Mouse (Mus musculus): ENCODE measurements around the gene Aco2. TPM values are rescaled to one million over a fixed set of nuclear protein-coding genes. Genes with fewer than 3 reads are reported as not detected.

The Aco2 gene
- polyA plus RNA-seq, 1 experiment from 2014 or later: 298 TPM

GRCm38 (mm10) chr15:81847161-81847560 is 24.9 kb upstream of the Aco2 start:
- H3K4me2 ChIP-seq: no peak overlapping the region
- H3K4me1 ChIP-seq: peaks cover 7% of the 10 kb centered on the region; the same call in 1 of the 2 replicates
- H3K36me3 ChIP-seq: peaks cover 40% of the 10 kb centered on the region
- no peak overlapping the region for H3K9ac ChIP-seq (replicated peaks)
- H3K4me3 ChIP-seq (replicated peaks): no peak overlapping the region
- no peak overlapping the region for H3K27ac ChIP-seq (replicated peaks)
- H3K27me3 ChIP-seq (replicated peaks): no peaks in the 10 kb centered on the region
- no peaks in the 10 kb centered on the region for H3K9me3 ChIP-seq (replicated peaks)
- WGBS: 91% methylated on average over 4 of the region's 4 CpGs
- no peak for ATAC-seq (ENCODE audit: low FRiP score)

GRCm38 (mm10) chr15:81847861-81848260 is 24.2 kb upstream of the Aco2 start:
- peaks cover 40% of the 10 kb centered on the region for H3K36me3 ChIP-seq
- no peak overlapping the region for H3K9ac ChIP-seq (replicated peaks)
- no peaks in the 10 kb centered on the region for H3K27me3 ChIP-seq (replicated peaks)
- peaks cover 7% of the 10 kb centered on the region; the same call in 1 of the 2 replicates for H3K4me1 ChIP-seq
- no peaks in the 10 kb centered on the region for H3K9me3 ChIP-seq (replicated peaks)
- 81% methylated on average over 5 of the region's 5 CpGs for WGBS
- H3K27ac ChIP-seq (replicated peaks): no peak overlapping the region
- ATAC-seq (ENCODE audit: low FRiP score): no peak
- H3K4me2 ChIP-seq: no peak overlapping the region
- H3K4me3 ChIP-seq (replicated peaks): no peak overlapping the region

DNA sequence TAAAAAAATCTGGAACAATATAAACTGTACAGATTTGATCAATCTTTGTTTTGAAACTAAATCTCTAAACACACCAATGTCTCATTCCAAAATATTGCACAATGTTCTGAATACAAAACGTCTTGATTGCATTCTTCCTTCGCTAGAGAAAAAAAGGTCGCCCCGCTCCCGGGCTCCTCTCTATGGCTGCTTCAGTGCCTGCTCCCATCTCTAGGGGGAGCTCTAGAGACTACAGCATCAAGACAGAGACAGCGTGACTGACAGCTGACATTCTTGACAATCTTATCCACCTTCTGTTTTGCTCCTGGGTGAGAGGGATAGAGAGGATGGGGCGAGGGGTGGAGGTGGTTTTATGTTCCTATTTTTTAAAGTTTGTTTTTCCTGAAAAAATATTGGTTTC is 23.8 kb upstream of the Aco2 start:
- H3K36me3 ChIP-seq: peaks cover 40% of the 10 kb centered on the region
- no peaks in the 10 kb centered on the region for H3K9me3 ChIP-seq (replicated peaks)
- ATAC-seq (ENCODE audit: low FRiP score): no peak
- no peak overlapping the region for H3K4me3 ChIP-seq (replicated peaks)
- H3K27me3 ChIP-seq (replicated peaks): no peaks in the 10 kb centered on the region
- peaks cover 7% of the 10 kb centered on the region; the same call in 1 of the 2 replicates for H3K4me1 ChIP-seq
- 46% methylated on average over 7 of the region's 7 CpGs for WGBS
- no peak overlapping the region for H3K9ac ChIP-seq (replicated peaks)
- no peak overlapping the region for H3K27ac ChIP-seq (replicated peaks)
- H3K4me2 ChIP-seq: no peak overlapping the region

GRCm38 (mm10) chr15:81849104-81849503 is 23.0 kb upstream of the Aco2 start:
- H3K9me3 ChIP-seq (replicated peaks): no peaks in the 10 kb centered on the region
- no peak overlapping the region for H3K9ac ChIP-seq (replicated peaks)
- H3K4me1 ChIP-seq: peaks cover 7% of the 10 kb centered on the region; the same call in 1 of the 2 replicates
- no peak overlapping the region for H3K4me3 ChIP-seq (replicated peaks)
- no peak overlapping the region for H3K27ac ChIP-seq (replicated peaks)
- no peak for ATAC-seq (ENCODE audit: low FRiP score)
- 87% methylated on average over 9 of the region's 9 CpGs for WGBS
- H3K36me3 ChIP-seq: peaks cover 40% of the 10 kb centered on the region
- no peaks in the 10 kb centered on the region for H3K27me3 ChIP-seq (replicated peaks)
- H3K4me2 ChIP-seq: no peak overlapping the region

GRCm38 (mm10) chr15:81850718-81851117 is 21.4 kb upstream of the Aco2 start:
- no peaks in the 10 kb centered on the region for H3K9me3 ChIP-seq (replicated peaks)
- no peak overlapping the region for H3K9ac ChIP-seq (replicated peaks)
- no peak for ATAC-seq (ENCODE audit: low FRiP score)
- no peak overlapping the region for H3K4me2 ChIP-seq
- H3K36me3 ChIP-seq: peaks cover 40% of the 10 kb centered on the region
- WGBS: 88% methylated on average over 14 of the region's 14 CpGs
- H3K4me1 ChIP-seq: peaks cover 17% of the 10 kb centered on the region
- H3K4me3 ChIP-seq (replicated peaks): no peak overlapping the region
- no peak overlapping the region for H3K27ac ChIP-seq (replicated peaks)
- no peaks in the 10 kb centered on the region for H3K27me3 ChIP-seq (replicated peaks)

DNA sequence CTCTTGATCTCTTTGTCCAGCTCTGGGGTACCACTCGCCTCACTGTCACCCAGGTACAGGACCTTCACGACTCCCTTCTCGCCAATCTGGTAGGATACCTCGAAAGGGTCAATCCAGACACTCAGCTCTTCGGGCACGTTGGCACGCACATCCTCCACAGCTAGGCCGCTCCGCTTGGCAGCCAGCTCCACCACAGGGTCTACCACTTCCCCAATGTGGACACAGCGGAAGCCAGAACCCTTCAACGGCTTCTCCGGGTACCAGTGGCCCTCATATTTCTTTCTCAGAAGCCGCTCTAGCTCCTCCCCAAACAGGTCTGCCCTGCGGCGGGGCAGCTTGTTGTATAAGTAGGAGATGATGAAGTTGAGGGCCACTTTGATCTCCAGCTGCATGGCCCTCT is 20.7 kb upstream of the Aco2 start:
- 97% methylated on average over 15 of the region's 15 CpGs for WGBS
- Histone ChIP-seq H3K9ac (replicated peaks) (no peak overlapping the region), H3K4me1 (peaks cover 21% of the 10 kb centered on the region), H3K36me3 (peaks cover 40% of the 10 kb centered on the region), H3K9me3 (replicated peaks) (no peaks in the 10 kb centered on the region), H3K4me3 (replicated peaks) (no peak overlapping the region), H3K27me3 (replicated peaks) (no peaks in the 10 kb centered on the region), H3K27ac (replicated peaks) (no peak overlapping the region), H3K4me2 (no peak overlapping the region)
- no peak for ATAC-seq (ENCODE audit: low FRiP score)

DNA sequence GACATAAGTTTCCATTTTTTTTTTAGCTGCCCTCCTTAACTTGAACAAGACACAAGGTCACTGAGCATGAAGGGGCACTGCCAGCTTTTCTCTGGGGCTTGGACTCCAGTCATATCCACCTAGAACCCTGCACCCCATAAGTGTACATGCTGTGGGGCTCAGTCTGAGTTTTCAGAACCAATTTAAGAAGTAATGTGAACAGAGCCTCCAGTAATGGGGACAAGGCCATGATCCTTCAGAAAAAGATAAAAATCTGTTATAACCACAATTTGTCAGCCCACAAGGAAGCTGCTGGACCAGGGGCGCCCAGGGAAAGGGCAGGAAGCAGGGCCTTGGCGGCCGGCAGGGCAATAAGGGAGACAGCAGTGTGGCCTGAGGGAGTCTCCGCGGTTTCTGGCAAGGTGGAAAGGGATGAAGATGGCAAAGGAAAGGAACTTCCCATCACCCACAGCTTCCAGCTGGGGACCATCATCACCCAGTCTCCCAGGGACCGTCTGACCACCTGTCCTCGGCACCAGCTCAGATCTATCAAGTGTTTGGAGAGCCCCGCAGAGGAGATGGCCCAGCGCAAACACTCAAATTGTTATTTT is 19.6 kb upstream of the Aco2 start:
- Histone ChIP-seq H3K9me3 (replicated peaks) (no peaks in the 10 kb centered on the region), H3K9ac (replicated peaks) (no peak overlapping the region), H3K27me3 (replicated peaks) (no peaks in the 10 kb centered on the region), H3K4me1 (peaks cover 31% of the 10 kb centered on the region), H3K4me2 (no peak overlapping the region), H3K36me3 (peaks cover 35% of the 10 kb centered on the region), H3K27ac (replicated peaks) (no peak overlapping the region), H3K4me3 (replicated peaks) (no peak overlapping the region)
- ATAC-seq (ENCODE audit: low FRiP score): no peak
- WGBS: 93% methylated on average over 9 of the region's 9 CpGs

GRCm38 (mm10) chr15:81853081-81853480 is 19.0 kb upstream of the Aco2 start:
- Histone ChIP-seq H3K4me2 (no peak overlapping the region), H3K4me3 (replicated peaks) (no peak overlapping the region), H3K4me1 (peaks cover 31% of the 10 kb centered on the region), H3K36me3 (peaks cover 34% of the 10 kb centered on the region), H3K9me3 (replicated peaks) (no peaks in the 10 kb centered on the region), H3K27me3 (replicated peaks) (no peaks in the 10 kb centered on the region), H3K9ac (replicated peaks) (no peak overlapping the region), H3K27ac (replicated peaks) (no peak overlapping the region)
- no peak for ATAC-seq (ENCODE audit: low FRiP score)
- 94% methylated on average over 7 of the region's 7 CpGs for WGBS

GRCm38 (mm10) chr15:81856030-81856790 is 15.9 kb upstream of the Aco2 start:
- Histone ChIP-seq H3K27me3 (replicated peaks) (no peaks in the 10 kb centered on the region), H3K36me3 (peaks cover 10% of the 10 kb centered on the region), H3K9ac (replicated peaks) (peak overlapping the region; percentile 79), H3K9me3 (replicated peaks) (no peaks in the 10 kb centered on the region), H3K4me2 (peak overlapping the region; percentile 94), H3K27ac (replicated peaks) (peak overlapping the region; percentile 98), H3K4me3 (replicated peaks) (peak overlapping the region; percentile 93), H3K4me1 (peaks cover 45% of the 10 kb centered on the region)
- under 1% methylated on average over 28 of the region's 28 CpGs for whole genome bisulfite sequencing
- peak; percentile 83 for ATAC-seq (ENCODE audit: low FRiP score)

DNA sequence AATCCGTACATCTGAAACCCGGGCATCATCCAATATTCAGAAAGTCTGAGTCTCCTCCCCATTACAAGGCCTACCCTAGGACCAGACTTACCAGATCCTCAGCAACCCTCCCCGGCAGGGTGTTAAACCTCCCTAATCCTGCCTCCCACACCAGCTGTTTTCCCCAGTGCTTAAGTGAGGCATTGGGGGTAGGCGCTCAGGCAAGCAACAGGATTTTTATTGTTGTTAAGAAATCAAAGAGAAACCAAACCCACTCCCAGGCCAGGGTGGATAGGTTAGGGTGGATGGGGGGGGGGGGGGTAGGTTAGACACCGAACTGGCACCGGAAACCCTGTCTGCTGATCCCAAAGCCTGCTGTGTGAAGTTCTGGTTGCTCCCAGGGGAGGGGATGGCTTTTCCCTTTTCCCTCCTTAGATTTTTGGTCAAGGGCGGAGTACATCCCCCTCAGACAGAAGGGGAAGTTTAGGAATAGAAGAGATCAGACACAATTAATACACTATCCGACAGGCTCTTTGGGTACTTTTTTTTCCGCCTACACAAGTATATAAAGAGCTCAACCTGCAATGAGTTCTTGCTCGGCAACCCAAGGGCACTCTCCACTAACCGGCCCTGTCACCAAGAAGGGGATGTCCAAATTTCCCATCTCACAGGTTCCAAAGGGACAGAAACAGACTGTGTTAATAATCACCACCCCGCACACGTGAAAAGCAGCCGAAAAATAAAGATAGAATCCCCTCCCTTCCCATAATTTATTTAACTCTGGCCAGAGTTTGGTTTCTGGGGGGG is 15.0 kb upstream of the Aco2 start:
- Histone ChIP-seq H3K27ac (replicated peaks) (peak overlapping the region; percentile 98), H3K36me3 (peaks cover under 1% of the 10 kb centered on the region), H3K4me3 (replicated peaks) (peak overlapping the region; percentile 93), H3K9ac (replicated peaks) (peak overlapping the region; percentile 79), H3K9me3 (replicated peaks) (no peaks in the 10 kb centered on the region), H3K4me1 (peaks cover 45% of the 10 kb centered on the region), H3K4me2 (peak overlapping the region; percentile 94), H3K27me3 (replicated peaks) (no peaks in the 10 kb centered on the region)
- no peak for ATAC-seq (ENCODE audit: low FRiP score)
- WGBS: 0% methylated on average over 14 of the region's 14 CpGs

- Histone ChIP-seq H3K9me3 (replicated peaks) (no peaks in the 10 kb centered on the region), H3K4me3 (replicated peaks) (peak overlapping the region; percentile 93), H3K27ac (replicated peaks) (peak overlapping the region; percentile 98), H3K4me1 (peaks cover 45% of the 10 kb centered on the region), H3K27me3 (replicated peaks) (no peaks in the 10 kb centered on the region), H3K36me3 (no peaks in the 10 kb centered on the region), H3K9ac (replicated peaks) (peak overlapping the region; percentile 79), H3K4me2 (peak overlapping the region; percentile 94)
- 0% methylated on average over 33 of the region's 33 CpGs for WGBS
- ATAC-seq (ENCODE audit: low FRiP score): no peak
Measured at GRCm38 (mm10) chr15:81857724-81858116, 14.4 kb upstream of the Aco2 start.
